Mouse (Mus musculus) E14TG2a.4 (cell line): Measurements from ENCODE around the gene Pid1.

Source experiments
- CTCF ChIP-seq: conservative IDR thresholded peaks from 2 replicates; pipeline ENCODE4 v1.5.1; 2014; ENCODE audit warnings: low read length
- NANOG ChIP-seq: IDR thresholded peaks from 2 replicates; pipeline ENCODE4 v1.6.1; 2014; ENCODE audit warnings: borderline replicate concordance, low read length, mixed read lengths

DNA sequence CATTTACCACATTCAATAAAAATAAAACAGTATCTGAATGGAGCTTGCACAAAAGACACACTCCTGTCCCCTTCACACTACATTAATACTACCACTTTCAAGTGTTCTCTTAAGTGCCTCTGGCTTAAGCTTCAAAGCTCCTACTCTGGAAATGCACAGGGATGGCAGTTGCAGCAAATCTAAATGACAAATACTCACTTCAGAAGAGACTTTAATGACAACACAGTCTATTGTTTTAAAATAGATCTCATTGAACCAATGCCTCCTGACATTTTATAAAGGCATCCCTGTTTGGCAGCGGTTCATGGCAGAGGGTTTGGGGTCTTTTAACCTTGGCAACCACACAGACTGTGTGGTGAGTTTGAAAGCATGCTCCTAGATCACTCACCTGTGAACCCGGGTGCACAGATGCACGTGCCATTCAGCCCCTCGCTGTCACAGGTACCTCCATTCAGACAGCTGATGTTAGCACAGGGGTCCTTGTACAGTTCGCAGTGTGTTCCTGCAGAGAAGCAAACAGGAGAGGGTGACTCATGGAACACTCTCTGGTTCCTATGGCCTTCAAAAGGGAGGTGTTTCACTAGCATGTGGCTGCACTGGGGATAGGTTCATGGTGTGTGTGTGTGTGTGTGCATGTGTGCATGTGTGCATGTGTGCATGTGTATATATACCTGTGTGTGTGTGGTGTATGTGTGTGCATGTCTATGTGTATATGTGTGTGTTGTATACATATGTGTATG, 41.7 kb upstream of the Pid1 start:
- no peak for TF ChIP-seq CTCF
- TF ChIP-seq NANOG, result peak; percentile 56; the same call in 1 of the 2 replicates
